Mouse (Mus musculus): ENCODE measurements around the gene Wnt6. TPM values are rescaled to one million over a fixed set of nuclear protein-coding genes. Genes with fewer than 3 reads are reported as not detected.

The Wnt6 gene
- polyA plus RNA-seq, 1 experiment from 2014 or later = 0.36 TPM

DNA sequence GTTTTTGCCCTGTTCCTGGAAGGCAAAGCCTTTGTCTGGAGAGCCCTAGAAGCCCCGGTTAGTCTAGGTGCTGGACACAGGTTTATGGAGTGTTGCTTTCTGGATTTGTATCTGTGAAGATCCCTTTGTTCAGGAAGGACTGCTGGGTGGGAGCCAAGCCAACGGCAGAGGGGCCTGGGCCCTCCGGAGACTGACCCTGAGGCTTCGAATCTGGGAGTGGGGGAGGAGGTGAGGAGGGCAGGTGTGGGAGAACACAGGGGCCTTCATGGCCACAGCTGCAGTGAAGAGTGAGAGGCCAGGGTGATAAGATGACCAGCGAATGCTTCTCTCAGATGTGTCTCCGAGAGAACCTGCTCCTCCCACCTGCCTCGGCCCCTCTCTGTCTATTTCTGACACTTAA, 2.4 kb downstream of the Wnt6 start:
- ATAC-seq (ENCODE audit: insufficient number of reproducible peaks, insufficient read depth, low FRiP score, low read depth) = no peak
- no peak overlapping the region for H3K9ac ChIP-seq (ENCODE audit: low read length)
- H3K27me3 ChIP-seq (ENCODE audit: control insufficient read depth, insufficient read depth, low read length) = peaks cover 70% of the 10 kb centered on the region
- no peak overlapping the region for H3K27ac ChIP-seq (replicated peaks in 1 of 2; ENCODE audit: control insufficient read depth in 1 of 2, insufficient read depth in 1 of 2, low read depth in 2 of 2, low read length in 2 of 2)
- H3K4me2 ChIP-seq (ENCODE audit: low read length) = no peak overlapping the region
- no peaks in the 10 kb centered on the region for H3K36me3 ChIP-seq (ENCODE audit: control insufficient read depth, insufficient read depth, low read length)
- 13% methylated on average over 7 of the region's 7 CpGs for WGBS
- H3K9me3 ChIP-seq (ENCODE audit: control insufficient read depth, low read length) = no peaks in the 10 kb centered on the region
- peaks cover 12 to 21% of the 10 kb centered on the region in 2 experiments; a peak in 3 of 4 replicates for H3K4me1 ChIP-seq (ENCODE audit: control insufficient read depth in 2 of 2, insufficient read depth in 2 of 2, low read length in 2 of 2)
- H3K4me3 ChIP-seq (ENCODE audit: control insufficient read depth in 1 of 2, insufficient read depth in 1 of 2, low read depth in 1 of 2, low read length in 2 of 2) = no peak overlapping the region

DNA sequence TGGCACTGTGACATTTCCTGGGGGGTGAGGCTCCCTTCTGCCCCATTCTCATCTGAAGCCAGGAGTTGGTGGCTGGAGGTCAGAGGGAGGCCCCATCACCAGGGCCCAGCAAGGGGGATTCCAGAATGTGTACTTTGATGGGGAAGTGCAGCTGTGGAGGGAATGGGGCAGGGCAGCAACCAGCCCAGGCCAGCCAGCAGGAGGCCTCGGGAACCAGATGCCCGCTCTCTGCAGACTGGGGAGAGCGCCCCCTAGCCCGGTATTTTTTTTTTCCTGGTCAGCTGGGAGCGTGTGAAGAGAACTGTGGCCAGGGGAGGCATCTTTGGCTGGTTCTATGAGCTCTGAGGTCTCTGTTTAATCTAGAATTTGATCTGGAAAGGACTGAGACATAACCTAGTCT, 4.1 kb downstream of the Wnt6 start:
- WGBS = 11% methylated on average over 5 of the region's 5 CpGs
- H3K27me3 ChIP-seq (ENCODE audit: control insufficient read depth, insufficient read depth, low read length) = peaks cover 63% of the 10 kb centered on the region
- ATAC-seq (ENCODE audit: insufficient number of reproducible peaks, insufficient read depth, low FRiP score, low read depth) = no peak

DNA sequence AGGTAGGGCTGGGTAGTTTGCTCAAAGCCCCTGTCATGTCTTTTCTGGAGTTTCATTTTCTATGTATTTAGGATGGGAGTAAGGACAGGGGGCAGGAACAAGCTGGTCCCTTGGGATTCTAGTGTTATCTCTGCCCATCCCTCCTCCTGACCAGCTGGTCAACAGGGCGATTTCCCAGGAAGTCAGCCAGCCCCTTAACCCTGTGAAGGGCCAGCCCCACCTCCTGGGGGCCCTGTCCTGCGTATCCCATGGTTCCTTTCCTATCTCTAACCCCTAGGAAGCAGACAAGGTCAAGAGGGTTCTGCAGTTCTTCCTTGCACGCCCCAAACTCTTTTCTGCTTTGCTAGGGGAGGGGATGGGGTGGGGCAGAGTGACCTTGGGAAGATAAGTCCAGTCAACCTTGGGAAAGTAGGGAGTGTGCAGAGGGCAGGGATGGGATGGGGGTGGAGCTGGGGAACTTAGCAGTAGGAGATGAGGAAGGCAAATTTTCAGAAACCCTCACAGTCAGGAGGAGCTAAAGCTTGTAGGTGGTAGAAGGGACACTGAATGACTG, 7.3 kb downstream of the Wnt6 start:
- Histone ChIP-seq H3K9me3 (ENCODE audit: control insufficient read depth, low read length) (no peaks in the 10 kb centered on the region), H3K27ac (replicated peaks in 1 of 2; ENCODE audit: control insufficient read depth in 1 of 2, insufficient read depth in 1 of 2, low read depth in 2 of 2, low read length in 2 of 2) (no peak overlapping the region), H3K36me3 (ENCODE audit: control insufficient read depth, insufficient read depth, low read length) (no peaks in the 10 kb centered on the region), H3K27me3 (ENCODE audit: control insufficient read depth, insufficient read depth, low read length) (peaks cover 65% of the 10 kb centered on the region), H3K9ac (ENCODE audit: low read length) (no peak overlapping the region), H3K4me2 (ENCODE audit: low read length) (no peak overlapping the region), H3K4me1 (ENCODE audit: control insufficient read depth in 2 of 2, insufficient read depth in 2 of 2, low read length in 2 of 2) (peaks cover 10 to 17% of the 10 kb centered on the region in 2 experiments), H3K4me3 (ENCODE audit: control insufficient read depth in 1 of 2, insufficient read depth in 1 of 2, low read depth in 1 of 2, low read length in 2 of 2) (no peak overlapping the region)
- 16% methylated on average over 3 of the region's 3 CpGs for WGBS
- ATAC-seq (ENCODE audit: insufficient number of reproducible peaks, insufficient read depth, low FRiP score, low read depth) = no peak

More for the DNA sequence above, 4.1 kb downstream of the Wnt6 start:
- H3K4me1 ChIP-seq (ENCODE audit: control insufficient read depth in 2 of 2, insufficient read depth in 2 of 2, low read length in 2 of 2) = peaks cover 12 to 21% of the 10 kb centered on the region in 2 experiments; a peak in 3 of 4 replicates
- H3K4me3 ChIP-seq (ENCODE audit: control insufficient read depth in 1 of 2, insufficient read depth in 1 of 2, low read depth in 1 of 2, low read length in 2 of 2) = no peak overlapping the region
- H3K4me2 ChIP-seq (ENCODE audit: low read length) = no peak overlapping the region
- no peak overlapping the region for H3K9ac ChIP-seq (ENCODE audit: low read length)
- no peaks in the 10 kb centered on the region for H3K36me3 ChIP-seq (ENCODE audit: control insufficient read depth, insufficient read depth, low read length)
- no peak overlapping the region for H3K27ac ChIP-seq (replicated peaks in 1 of 2; ENCODE audit: control insufficient read depth in 1 of 2, insufficient read depth in 1 of 2, low read depth in 2 of 2, low read length in 2 of 2)
- no peaks in the 10 kb centered on the region for H3K9me3 ChIP-seq (ENCODE audit: control insufficient read depth, low read length)

DNA sequence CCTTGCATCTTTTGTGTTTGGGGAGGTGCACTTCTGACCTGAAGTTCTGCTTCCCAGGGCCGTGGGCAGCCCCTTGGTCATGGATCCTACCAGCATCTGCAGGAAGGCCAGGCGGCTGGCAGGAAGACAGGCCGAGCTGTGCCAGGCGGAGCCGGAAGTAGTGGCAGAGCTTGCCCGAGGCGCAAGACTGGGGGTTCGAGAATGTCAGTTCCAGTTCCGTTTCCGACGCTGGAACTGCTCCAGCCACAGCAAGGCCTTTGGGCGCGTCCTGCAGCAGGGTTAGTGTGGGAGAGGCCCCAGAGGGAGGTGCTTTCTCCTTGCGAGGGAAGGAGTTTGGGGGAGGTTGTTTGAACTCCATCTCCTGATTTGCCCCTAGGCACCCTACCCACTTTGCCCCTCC, 10.4 kb downstream of the Wnt6 start:
- no peak overlapping the region for H3K4me3 ChIP-seq (ENCODE audit: control insufficient read depth in 1 of 2, insufficient read depth in 1 of 2, low read depth in 1 of 2, low read length in 2 of 2)
- no peak overlapping the region for H3K9ac ChIP-seq (ENCODE audit: low read length)
- peaks cover 8 to 22% of the 10 kb centered on the region in 2 experiments for H3K4me1 ChIP-seq (ENCODE audit: control insufficient read depth in 2 of 2, insufficient read depth in 2 of 2, low read length in 2 of 2)
- H3K27me3 ChIP-seq (ENCODE audit: control insufficient read depth, insufficient read depth, low read length) = peaks cover 73% of the 10 kb centered on the region
- no peaks in the 10 kb centered on the region for H3K36me3 ChIP-seq (ENCODE audit: control insufficient read depth, insufficient read depth, low read length)
- H3K27ac ChIP-seq (replicated peaks in 1 of 2; ENCODE audit: control insufficient read depth in 1 of 2, insufficient read depth in 1 of 2, low read depth in 2 of 2, low read length in 2 of 2) = no peak overlapping the region
- H3K9me3 ChIP-seq (ENCODE audit: control insufficient read depth, low read length) = peaks cover 4% of the 10 kb centered on the region; the same call in 1 of the 2 replicates
- ATAC-seq (ENCODE audit: insufficient number of reproducible peaks, insufficient read depth, low FRiP score, low read depth) = no peak
- H3K4me2 ChIP-seq (ENCODE audit: low read length) = no peak overlapping the region; the same call in 1 of the 2 replicates
- WGBS = 24% methylated on average over 14 of the region's 14 CpGs

DNA sequence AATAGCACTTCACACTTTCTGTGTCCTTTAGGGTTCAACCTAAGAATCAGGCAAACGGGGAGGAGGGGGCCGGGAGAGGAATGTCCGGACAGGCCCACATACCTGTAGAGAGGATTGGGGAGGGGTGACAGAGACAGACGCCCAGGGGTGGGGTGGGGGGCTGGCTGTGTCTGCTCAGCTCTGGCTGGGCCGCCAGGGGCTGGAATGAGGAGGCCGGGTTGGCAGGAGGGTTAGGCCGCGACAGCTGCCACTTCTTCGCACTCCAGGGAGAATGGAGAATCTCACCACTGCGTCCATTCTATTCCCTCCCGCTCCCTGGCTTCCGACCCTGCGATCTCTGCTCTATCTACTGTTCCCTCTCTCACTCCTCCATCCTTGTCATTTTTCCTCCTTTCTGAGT, 11.9 kb downstream of the Wnt6 start:
- peak overlapping the region; percentile 91 for H3K4me2 ChIP-seq (ENCODE audit: low read length)
- peaks cover 4% of the 10 kb centered on the region; the same call in 1 of the 2 replicates for H3K9me3 ChIP-seq (ENCODE audit: control insufficient read depth, low read length)
- no peak for ATAC-seq (ENCODE audit: insufficient number of reproducible peaks, insufficient read depth, low FRiP score, low read depth)
- H3K27ac ChIP-seq (replicated peaks in 1 of 2; ENCODE audit: control insufficient read depth in 1 of 2, insufficient read depth in 1 of 2, low read depth in 2 of 2, low read length in 2 of 2) = no peak overlapping the region
- peak overlapping the region; percentile 44; the same call in 1 of the 2 replicates for H3K9ac ChIP-seq (ENCODE audit: low read length)
- H3K4me3 ChIP-seq (ENCODE audit: control insufficient read depth in 1 of 2, insufficient read depth in 1 of 2, low read depth in 1 of 2, low read length in 2 of 2) = peak overlapping the region; percentile 40 to 49; a peak in 2 of 4 replicates
- H3K4me1 ChIP-seq (ENCODE audit: control insufficient read depth in 2 of 2, insufficient read depth in 2 of 2, low read length in 2 of 2) = peaks cover 8 to 22% of the 10 kb centered on the region in 2 experiments
- peaks cover 84% of the 10 kb centered on the region for H3K27me3 ChIP-seq (ENCODE audit: control insufficient read depth, insufficient read depth, low read length)
- WGBS = 6% methylated on average over 13 of the region's 13 CpGs
- no peaks in the 10 kb centered on the region for H3K36me3 ChIP-seq (ENCODE audit: control insufficient read depth, insufficient read depth, low read length)

DNA sequence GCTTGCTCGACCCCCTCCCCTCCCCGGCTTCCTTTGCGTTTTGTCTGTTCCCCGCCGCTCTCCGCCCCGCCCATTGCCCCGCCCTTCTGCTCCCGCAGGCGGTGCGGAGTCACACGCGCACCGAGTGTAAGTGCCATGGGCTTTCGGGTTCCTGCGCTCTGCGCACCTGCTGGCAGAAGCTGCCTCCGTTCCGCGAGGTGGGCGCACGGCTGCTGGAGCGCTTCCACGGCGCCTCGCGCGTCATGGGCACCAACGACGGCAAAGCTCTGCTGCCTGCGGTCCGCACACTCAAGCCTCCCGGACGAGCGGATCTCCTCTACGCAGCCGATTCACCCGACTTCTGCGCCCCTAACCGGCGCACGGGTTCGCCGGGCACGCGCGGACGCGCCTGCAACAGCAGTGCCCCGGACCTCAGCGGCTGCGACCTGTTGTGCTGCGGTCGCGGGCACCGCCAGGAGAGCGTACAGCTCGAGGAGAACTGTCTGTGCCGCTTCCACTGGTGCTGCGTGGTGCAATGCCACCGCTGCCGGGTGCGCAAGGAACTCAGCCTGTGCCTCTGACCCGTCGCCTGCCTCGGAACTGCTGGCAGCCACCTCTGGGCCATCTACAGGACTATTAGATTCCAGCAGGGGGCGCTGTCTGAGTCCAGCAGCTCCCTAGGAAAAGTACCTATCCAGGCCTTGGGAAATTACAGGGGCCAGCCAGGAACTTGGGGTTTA, 12.5 kb downstream of the Wnt6 start:
- Histone ChIP-seq H3K27ac (replicated peaks in 1 of 2; ENCODE audit: control insufficient read depth in 1 of 2, insufficient read depth in 1 of 2, low read depth in 2 of 2, low read length in 2 of 2) (no peak overlapping the region), H3K4me2 (ENCODE audit: low read length) (peak overlapping the region; percentile 91), H3K9ac (ENCODE audit: low read length) (peak overlapping the region; percentile 44), H3K27me3 (ENCODE audit: control insufficient read depth, insufficient read depth, low read length) (peaks cover 91% of the 10 kb centered on the region), H3K9me3 (ENCODE audit: control insufficient read depth, low read length) (peaks cover 4% of the 10 kb centered on the region; the same call in 1 of the 2 replicates), H3K36me3 (ENCODE audit: control insufficient read depth, insufficient read depth, low read length) (no peaks in the 10 kb centered on the region), H3K4me3 (ENCODE audit: control insufficient read depth in 1 of 2, insufficient read depth in 1 of 2, low read depth in 1 of 2, low read length in 2 of 2) (peak overlapping the region; percentile 40 to 49), H3K4me1 (ENCODE audit: control insufficient read depth in 2 of 2, insufficient read depth in 2 of 2, low read length in 2 of 2) (peaks cover 7 to 19% of the 10 kb centered on the region in 2 experiments)
- under 1% methylated on average over 66 of the region's 67 CpGs for WGBS
- ATAC-seq (ENCODE audit: insufficient number of reproducible peaks, insufficient read depth, low FRiP score, low read depth) = no peak

DNA sequence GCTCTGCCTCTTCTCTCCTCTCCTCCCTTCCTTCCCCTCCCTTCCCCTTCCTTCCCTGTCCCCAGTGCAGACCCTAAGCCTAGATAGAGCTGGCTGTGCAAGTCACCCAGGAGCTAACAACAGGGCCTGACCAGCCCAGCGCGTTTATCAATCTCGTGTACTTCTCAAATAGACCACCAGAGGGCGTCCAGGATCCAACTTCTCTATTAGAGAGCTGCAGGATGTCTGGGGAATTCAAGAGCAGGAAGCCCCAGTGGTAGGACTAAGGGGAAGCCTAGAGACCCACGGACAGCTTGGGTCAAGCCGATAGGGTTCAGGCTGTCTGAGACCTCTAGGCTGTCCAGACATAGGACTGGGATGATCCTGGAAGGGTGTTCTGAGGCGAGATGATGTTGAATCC, 16.2 kb downstream of the Wnt6 start:
- no peak overlapping the region for H3K9ac ChIP-seq (ENCODE audit: low read length)
- WGBS = 8% methylated on average over 7 of the region's 7 CpGs
- peaks cover 96% of the 10 kb centered on the region for H3K27me3 ChIP-seq (ENCODE audit: control insufficient read depth, insufficient read depth, low read length)
- no peak overlapping the region for H3K27ac ChIP-seq (replicated peaks in 1 of 2; ENCODE audit: control insufficient read depth in 1 of 2, insufficient read depth in 1 of 2, low read depth in 2 of 2, low read length in 2 of 2)
- H3K4me2 ChIP-seq (ENCODE audit: low read length) = no peak overlapping the region
- H3K4me3 ChIP-seq (ENCODE audit: control insufficient read depth in 1 of 2, insufficient read depth in 1 of 2, low read depth in 1 of 2, low read length in 2 of 2) = no peak overlapping the region
- peaks cover 0 to 17% of the 10 kb centered on the region in 2 experiments; a peak in 3 of 4 replicates for H3K4me1 ChIP-seq (ENCODE audit: control insufficient read depth in 2 of 2, insufficient read depth in 2 of 2, low read length in 2 of 2)
- no peaks in the 10 kb centered on the region for H3K36me3 ChIP-seq (ENCODE audit: control insufficient read depth, insufficient read depth, low read length)
- H3K9me3 ChIP-seq (ENCODE audit: control insufficient read depth, low read length) = peaks cover 4% of the 10 kb centered on the region; the same call in 1 of the 2 replicates
- no peak; the same call in 1 of the 2 replicates for ATAC-seq (ENCODE audit: insufficient number of reproducible peaks, insufficient read depth, low FRiP score, low read depth)
